Mouse (Mus musculus) midbrain, embryonic 11.5 days (tissue): ENCODE data around the gene Vmn1r21. TPM values are rescaled to one million over a fixed set of nuclear protein-coding genes. Genes with fewer than 3 reads are reported as not detected.

Experiments used
- ATAC-seq: fragments of 200-750 bp; cut with Nextera tagmentation; 2 replicates; pipeline ENCODE4 v1.8.0; 2017; ENCODE audit warnings: moderate TSS enrichment, moderate library complexity; ENCODE audit not compliant: low FRiP score
- DNase-seq: peaks from one replicate; pipeline ENCODE4 v3.0.0; 2015; ENCODE audit warnings: low spot score; ENCODE audit errors: missing footprints
- H3K27ac ChIP-seq: fragments of 300-500 bp; sonication (generic); 2 replicates; pipeline ENCODE4 v1.5.1; 2014; ENCODE audit warnings: low read depth, low read length
- H3K27me3 ChIP-seq: fragments of 300-500 bp; sonication (generic); 2 replicates; pipeline ENCODE4 v1.6.1; 2014; ENCODE audit warnings: mild to moderate bottlenecking, low read length, moderate library complexity, mixed read lengths; ENCODE audit not compliant: control insufficient read depth, insufficient read depth
- H3K36me3 ChIP-seq: fragments of 300-500 bp; sonication (generic); 2 replicates; pipeline ENCODE4 v1.6.1; 2014; ENCODE audit warnings: mild to moderate bottlenecking, low read length, moderate library complexity, mixed read lengths; ENCODE audit not compliant: control insufficient read depth, insufficient read depth
- H3K4me1 ChIP-seq: fragments of 300-500 bp; sonication (generic); 2 replicates; pipeline ENCODE4 v1.6.1; 2014; ENCODE audit warnings: low read length; ENCODE audit not compliant: control insufficient read depth, insufficient read depth
- H3K4me2 ChIP-seq: fragments of 300-500 bp; sonication (generic); 2 replicates; pipeline ENCODE4 v1.6.1; 2014; ENCODE audit warnings: mild to moderate bottlenecking, moderate library complexity
- H3K4me3 ChIP-seq: fragments of 300-500 bp; sonication (generic); 2 replicates; pipeline ENCODE4 v1.5.1; 2014; ENCODE audit warnings: low read depth, low read length
- H3K9ac ChIP-seq: fragments of 300-500 bp; sonication (generic); 2 replicates; pipeline ENCODE4 v1.6.1; 2014; ENCODE audit warnings: low read length
- H3K9me3 ChIP-seq: fragments of 300-500 bp; sonication (generic); 2 replicates; pipeline ENCODE4 v1.6.1; 2016; ENCODE audit warnings: low read length; ENCODE audit not compliant: control insufficient read depth
- WGBS: fragments of 180-500 bp; shearing (Covaris S2); extraction: QIAGEN DNeasy Blood & Tissue Kit; methylation state at CpG from one replicate; pipeline ENCODE4 v1.1.7; 2014; 5-methylcytosine and 5-hydroxymethylcytosine counted together
- polyA plus RNA-seq: library from polyadenylated mRNA; unstranded; fragments of >200 nt; fragmentation: Nextera tagmentation; extraction: Ambion mirVana; gene quantifications from 2 replicates; pipeline ENCODE4 v1.2.1, GENCODE M21; 2014

Gene Vmn1r21
- polyA plus RNA-seq, 1 experiment from 2014 or later = not detected

DNA sequence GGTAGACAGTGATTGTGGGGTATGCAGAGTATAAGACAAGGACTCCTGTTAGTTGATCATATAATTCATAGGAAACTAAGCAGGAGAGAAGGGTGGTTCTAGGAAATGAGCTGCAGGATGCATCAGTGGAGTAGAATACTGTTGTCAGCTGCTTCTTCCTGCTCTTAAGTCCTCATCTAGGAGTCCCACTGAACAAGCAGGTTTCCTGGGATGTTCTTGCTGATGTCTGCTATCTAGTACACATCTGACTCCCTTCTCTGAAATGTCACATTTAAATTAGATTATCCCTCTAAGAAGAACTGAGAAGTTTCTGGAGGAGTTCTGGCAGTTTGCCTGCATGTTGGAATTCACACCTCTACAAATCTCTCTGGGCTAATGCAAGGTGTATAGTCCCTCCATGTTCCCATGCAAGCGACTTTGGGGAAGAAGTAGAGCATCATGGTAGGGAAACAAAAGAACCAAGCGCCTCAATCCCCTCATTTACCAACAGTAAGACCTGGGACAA is 35.7 kb downstream of the Vmn1r21 start:
- Histone ChIP-seq H3K36me3 (no peaks in the 10 kb centered on the region), H3K4me1 (no peaks in the 10 kb centered on the region), H3K4me3 (no peak overlapping the region), H3K9ac (no peak overlapping the region), H3K4me2 (no peak overlapping the region), H3K9me3 (no peaks in the 10 kb centered on the region; the same call in 1 of the 2 replicates), H3K27ac (no peak overlapping the region), H3K27me3 (no peaks in the 10 kb centered on the region)
- DNase-seq (no peak), ATAC-seq (no peak)
- WGBS = 90% methylated on average over 2 of the region's 2 CpGs

DNA sequence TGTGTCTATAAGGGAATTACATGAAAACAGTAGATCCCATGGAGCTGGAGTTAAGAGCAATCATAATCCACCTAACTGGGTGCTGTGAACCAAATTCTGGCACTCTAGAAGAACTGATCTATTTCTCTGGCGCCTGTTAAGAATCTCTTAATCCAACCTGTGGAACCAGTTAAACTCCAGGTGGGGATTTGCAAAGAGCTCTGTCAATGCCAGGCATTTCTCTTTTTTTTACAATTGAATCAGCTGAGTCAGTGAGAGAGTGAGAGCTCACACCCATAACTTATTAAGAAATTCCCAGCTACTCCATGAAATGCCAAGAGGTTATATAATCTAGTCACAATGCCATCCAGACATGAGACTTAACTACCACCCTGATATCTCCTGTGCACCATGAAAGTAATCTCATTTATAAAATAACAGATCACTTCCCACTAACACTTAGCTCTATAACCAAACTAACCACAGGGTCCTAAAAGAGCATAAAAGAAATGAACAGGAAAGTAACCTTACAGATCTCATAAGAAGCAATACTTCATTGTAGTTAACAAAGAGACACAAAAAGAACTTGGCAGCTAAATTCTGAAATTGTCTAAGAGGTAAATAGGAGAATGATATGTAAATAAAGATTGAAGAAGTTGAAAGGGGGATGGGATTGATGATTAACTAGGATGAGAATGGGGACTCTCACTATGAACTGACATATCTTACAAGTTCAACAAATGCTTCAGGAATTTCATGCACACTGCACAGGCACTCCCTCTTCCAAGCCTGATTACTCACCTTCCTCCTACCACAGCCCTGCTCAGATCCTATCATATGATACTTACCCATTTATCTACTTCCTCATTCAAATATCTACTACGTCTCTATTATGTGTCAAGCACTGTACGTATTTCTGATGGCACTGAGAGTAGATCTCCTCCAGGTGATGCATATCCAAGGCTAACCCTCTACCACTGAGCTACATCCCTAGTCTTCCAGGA is 38.1 kb downstream of the Vmn1r21 start:
- Histone ChIP-seq H3K4me1 (no peaks in the 10 kb centered on the region), H3K4me3 (no peak overlapping the region), H3K36me3 (no peaks in the 10 kb centered on the region), H3K9ac (no peak overlapping the region), H3K4me2 (no peak overlapping the region), H3K27ac (no peak overlapping the region), H3K9me3 (no peaks in the 10 kb centered on the region; the same call in 1 of the 2 replicates), H3K27me3 (no peaks in the 10 kb centered on the region)
- 85% methylated on average over 3 of the region's 3 CpGs for WGBS
- ATAC-seq (no peak), DNase-seq (no peak)

DNA sequence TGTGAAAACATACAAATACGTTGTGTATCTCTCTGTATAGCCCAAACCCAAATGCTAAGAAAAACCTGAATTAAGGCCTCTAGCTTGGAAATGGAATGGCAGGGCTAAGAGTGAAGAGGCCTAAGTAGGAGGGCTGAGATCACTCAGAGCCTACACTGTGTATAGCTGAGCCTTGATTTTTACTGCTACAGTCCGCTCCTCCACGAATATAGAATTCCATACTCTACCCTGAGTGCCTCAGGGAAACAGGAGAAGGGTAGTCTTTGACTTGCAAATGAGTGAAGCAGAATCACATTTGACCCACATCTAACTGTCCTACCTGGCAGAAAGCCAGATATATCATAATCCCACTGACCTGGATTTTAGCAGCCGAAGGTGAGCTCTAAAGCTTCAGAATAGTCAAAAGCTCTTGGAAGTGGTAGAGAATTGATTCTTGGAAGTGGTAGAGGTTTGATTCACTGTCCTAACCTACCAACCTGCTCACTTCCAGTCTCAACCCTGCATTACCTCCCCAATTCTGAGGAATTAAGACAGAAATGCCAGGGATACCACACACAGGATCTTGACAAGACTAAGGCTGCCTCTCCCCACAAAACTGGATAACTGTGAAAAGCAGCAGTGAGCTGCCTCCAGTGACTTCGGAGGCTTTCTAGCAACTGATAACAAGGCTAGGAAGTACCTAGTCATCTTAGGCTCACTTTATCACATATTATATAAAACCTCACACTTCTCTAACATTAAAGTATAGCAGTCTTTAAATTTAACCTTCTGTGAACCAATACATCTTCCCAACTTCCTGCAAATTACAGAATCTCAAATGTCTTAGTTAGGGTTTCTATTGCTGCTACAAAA is 44.7 kb downstream of the Vmn1r21 start:
- ATAC-seq = no peak
- 91% methylated on average over 5 of the region's 5 CpGs for WGBS

DNA sequence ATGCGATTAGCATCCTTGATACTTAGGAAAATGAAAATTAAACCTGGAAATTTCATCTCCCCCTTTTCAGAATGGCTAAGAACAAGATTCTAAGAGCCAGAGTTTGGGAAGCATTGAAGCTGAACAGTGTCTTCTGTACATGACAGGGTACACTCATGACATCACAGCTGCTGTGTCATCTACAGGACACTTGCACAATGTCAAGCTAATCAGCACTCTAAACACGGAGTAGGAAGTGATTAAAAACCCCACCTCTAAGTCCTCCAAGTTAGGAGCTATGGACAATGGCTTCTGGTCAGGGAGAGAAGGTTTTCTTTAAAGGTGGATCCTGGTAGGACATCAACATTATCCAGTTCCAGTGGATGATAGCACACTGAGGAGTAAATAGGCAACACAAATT is 47.0 kb downstream of the Vmn1r21 start:
- H3K27me3 ChIP-seq = no peaks in the 10 kb centered on the region
- no peak overlapping the region for H3K9ac ChIP-seq
- H3K27ac ChIP-seq = no peak overlapping the region
- no peak overlapping the region for H3K4me3 ChIP-seq
- H3K4me1 ChIP-seq = no peaks in the 10 kb centered on the region
- WGBS = 89% methylated on average over 2 of the region's 2 CpGs
- no peaks in the 10 kb centered on the region for H3K36me3 ChIP-seq
- ATAC-seq (no peak), DNase-seq (no peak)
- no peak overlapping the region for H3K4me2 ChIP-seq
- no peaks in the 10 kb centered on the region for H3K9me3 ChIP-seq

More for the DNA sequence above, 44.7 kb downstream of the Vmn1r21 start:
- no peaks in the 10 kb centered on the region; the same call in 1 of the 2 replicates for H3K9me3 ChIP-seq
- no peak overlapping the region for H3K27ac ChIP-seq
- no peak for DNase-seq
- no peaks in the 10 kb centered on the region for H3K36me3 ChIP-seq
- no peak overlapping the region for H3K4me2 ChIP-seq
- no peak overlapping the region for H3K9ac ChIP-seq
- H3K27me3 ChIP-seq = no peaks in the 10 kb centered on the region
- H3K4me3 ChIP-seq = no peak overlapping the region
- H3K4me1 ChIP-seq = no peaks in the 10 kb centered on the region

DNA sequence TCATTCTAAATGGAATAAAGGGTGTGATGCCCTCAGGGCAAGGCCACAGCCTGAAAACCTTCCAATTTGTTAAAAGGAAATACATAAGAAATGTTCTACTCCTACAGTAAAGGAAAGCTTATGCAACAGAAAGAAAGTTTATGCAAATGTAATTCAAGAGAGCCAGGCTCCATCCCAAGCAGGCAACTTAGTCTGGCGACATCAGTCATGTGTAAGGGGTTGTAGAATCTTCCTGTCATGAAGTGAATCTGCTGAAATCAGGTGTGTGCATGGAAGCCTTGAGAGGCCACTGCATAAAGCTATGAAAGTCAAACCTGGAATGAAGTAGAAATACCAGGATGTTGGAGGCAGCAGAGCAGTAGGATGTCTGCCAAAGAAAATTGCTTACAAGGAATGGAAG is 51.2 kb downstream of the Vmn1r21 start:
- no peak overlapping the region for H3K27ac ChIP-seq
- 88% methylated on average over 1 of the region's 1 CpGs for WGBS
- DNase-seq = no peak
- H3K4me1 ChIP-seq = no peaks in the 10 kb centered on the region
- no peak overlapping the region for H3K9ac ChIP-seq
- H3K36me3 ChIP-seq = no peaks in the 10 kb centered on the region
- no peaks in the 10 kb centered on the region for H3K27me3 ChIP-seq
- H3K4me2 ChIP-seq = no peak overlapping the region
- no peaks in the 10 kb centered on the region for H3K9me3 ChIP-seq
- no peak for ATAC-seq
- H3K4me3 ChIP-seq = no peak overlapping the region

DNA sequence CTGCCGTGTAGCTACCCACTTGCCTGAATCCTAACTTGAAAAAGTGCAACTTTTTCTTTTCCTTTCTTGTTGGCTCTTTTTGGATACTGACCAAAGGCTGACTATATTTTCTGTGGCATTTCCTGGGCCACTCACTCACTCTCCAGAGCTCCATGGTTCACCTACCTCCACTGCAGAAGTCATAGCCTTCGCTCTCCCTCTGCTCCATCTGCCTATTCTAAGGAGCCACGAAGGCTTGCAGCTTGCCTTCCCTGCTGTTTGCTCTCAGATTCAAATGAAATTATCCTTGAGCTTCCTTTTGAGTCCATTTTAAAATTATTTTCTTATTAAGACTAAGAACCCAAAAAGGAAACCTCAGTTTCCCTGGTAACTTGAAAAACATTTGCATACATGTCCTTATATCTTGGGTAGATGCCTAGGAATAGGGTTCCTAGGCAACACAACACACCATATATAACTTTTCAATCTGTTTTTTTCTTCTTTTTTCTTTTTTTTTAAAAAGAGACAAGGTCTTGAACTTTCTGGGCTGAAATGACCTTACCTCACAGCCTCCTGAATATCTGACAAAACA is 53.2 kb downstream of the Vmn1r21 start:
- Histone ChIP-seq H3K4me3 (no peak overlapping the region), H3K36me3 (no peaks in the 10 kb centered on the region), H3K9ac (no peak overlapping the region), H3K27ac (no peak overlapping the region), H3K4me1 (no peaks in the 10 kb centered on the region), H3K9me3 (no peaks in the 10 kb centered on the region), H3K27me3 (no peaks in the 10 kb centered on the region), H3K4me2 (no peak overlapping the region)
- ATAC-seq = no peak
- 85% methylated on average over 3 of the region's 3 CpGs for WGBS
- no peak for DNase-seq

DNA sequence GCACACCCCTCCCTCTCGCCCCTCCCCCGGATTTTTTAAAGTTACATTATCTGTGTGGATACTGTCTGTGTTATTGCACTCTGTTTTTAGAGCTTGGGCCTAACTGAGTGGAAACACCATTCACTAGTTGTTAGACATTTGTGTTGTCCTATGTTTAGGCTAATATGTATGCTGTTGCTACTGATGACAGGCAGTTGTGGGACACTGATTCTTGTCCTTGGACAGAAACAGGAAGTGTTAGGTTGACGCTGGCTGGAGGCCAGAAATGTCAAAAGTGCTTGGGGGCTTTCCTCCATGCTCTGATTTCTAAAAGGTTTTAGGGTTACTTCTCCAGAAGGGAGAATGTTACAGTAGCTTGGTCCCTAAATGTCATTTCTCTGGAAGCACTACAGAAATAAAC is 54.3 kb downstream of the Vmn1r21 start:
- H3K27me3 ChIP-seq = no peaks in the 10 kb centered on the region
- no peak overlapping the region for H3K9ac ChIP-seq
- no peak overlapping the region for H3K4me3 ChIP-seq
- ATAC-seq = no peak
- no peak overlapping the region for H3K27ac ChIP-seq
- H3K4me1 ChIP-seq = no peaks in the 10 kb centered on the region
- no peak overlapping the region for H3K4me2 ChIP-seq
- WGBS = 60% methylated on average over 3 of the region's 3 CpGs
- DNase-seq = no peak
- H3K36me3 ChIP-seq = no peaks in the 10 kb centered on the region
- no peaks in the 10 kb centered on the region for H3K9me3 ChIP-seq
